Mouse (Mus musculus) midbrain, embryonic 13.5 days (tissue): ENCODE measurements at regions not wholly inside any gene's neighbourhood (a gene's known extent, or its start where the extent isn't known, plus 50 kb on each side); places are given as distances from the start of the nearest gene placed in this dataset.
A peak's percentile ranks its signal among the peaks of the same experiment; 100 is the strongest.

ENCODE experiments used
- ATAC-seq: fragments of 200-750 bp; cut with Nextera tagmentation; 2 replicates; pipeline ENCODE4 v1.8.0; 2017; ENCODE audit warnings: mild to moderate bottlenecking, moderate TSS enrichment, moderate library complexity
- H3K27ac ChIP-seq: fragments of 300-500 bp; sonication (generic); 2 replicates; pipeline ENCODE4 v1.5.1; 2015; ENCODE audit warnings: inconsistent platforms, mild to moderate bottlenecking, moderate library complexity
- H3K27me3 ChIP-seq: fragments of 300-500 bp; sonication (generic); 2 replicates; pipeline ENCODE4 v1.6.1; 2015; ENCODE audit warnings: mild to moderate bottlenecking, inconsistent platforms
- H3K36me3 ChIP-seq: fragments of 300-500 bp; sonication (generic); 2 replicates; pipeline ENCODE4 v1.6.1; 2015; ENCODE audit warnings: mild to moderate bottlenecking, inconsistent platforms
- H3K4me1 ChIP-seq: fragments of 300-500 bp; sonication (generic); replicated peaks from 2 replicates; pipeline ENCODE4 v1.6.1; 2015; ENCODE audit warnings: inconsistent platforms
- H3K4me2 ChIP-seq: fragments of 300-500 bp; sonication (generic); replicated peaks from 2 replicates; pipeline ENCODE4 v1.6.1; 2015; ENCODE audit warnings: moderate library complexity, mild to moderate bottlenecking, inconsistent platforms
- H3K4me3 ChIP-seq: fragments of 300-500 bp; sonication (generic); replicated peaks from 2 replicates; pipeline ENCODE4 v1.5.1; 2015; ENCODE audit warnings: mild to moderate bottlenecking, inconsistent platforms
- H3K9ac ChIP-seq: fragments of 300-500 bp; sonication (generic); replicated peaks from 2 replicates; pipeline ENCODE4 v1.6.1; 2015; ENCODE audit warnings: mild to moderate bottlenecking, inconsistent platforms
- H3K9me3 ChIP-seq: fragments of 300-500 bp; sonication (generic); 2 replicates; pipeline ENCODE4 v1.6.1; 2016; ENCODE audit warnings: mild to moderate bottlenecking, inconsistent platforms
- WGBS: fragments of 180-500 bp; shearing (Covaris S2); methylation state at CpG from one replicate; pipeline ENCODE4 v1.1.7; 2015; 5-methylcytosine and 5-hydroxymethylcytosine counted together

DNA sequence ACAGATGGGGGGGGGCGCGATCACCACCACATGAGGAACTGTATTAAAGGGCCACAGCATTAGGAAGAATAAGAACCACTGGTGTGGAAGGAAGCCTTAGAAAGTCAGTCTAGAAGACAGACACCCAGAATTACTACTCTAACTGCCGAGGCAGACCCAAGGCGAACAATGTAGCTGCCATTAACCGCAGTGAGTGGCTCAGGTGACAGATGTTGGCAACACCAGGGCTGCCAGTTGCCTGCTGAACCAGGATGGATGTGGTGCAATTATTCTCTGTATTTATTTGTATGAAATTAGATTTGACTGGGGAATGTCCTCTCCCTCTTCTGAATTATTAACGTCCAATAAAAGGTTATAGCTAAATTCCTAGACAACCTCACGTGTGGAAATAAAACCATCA is 124.7 kb downstream of the 4930564D02Rik start:
- 89% methylated on average over 7 of the region's 7 CpGs for WGBS
- Histone ChIP-seq H3K27ac (no peak overlapping the region), H3K27me3 (no peaks in the 10 kb centered on the region), H3K4me3 (no peak overlapping the region), H3K36me3 (no peaks in the 10 kb centered on the region), H3K4me2 (no peak overlapping the region), H3K9ac (no peak overlapping the region), H3K9me3 (no peaks in the 10 kb centered on the region), H3K4me1 (no peaks in the 10 kb centered on the region)
- no peak for ATAC-seq

DNA sequence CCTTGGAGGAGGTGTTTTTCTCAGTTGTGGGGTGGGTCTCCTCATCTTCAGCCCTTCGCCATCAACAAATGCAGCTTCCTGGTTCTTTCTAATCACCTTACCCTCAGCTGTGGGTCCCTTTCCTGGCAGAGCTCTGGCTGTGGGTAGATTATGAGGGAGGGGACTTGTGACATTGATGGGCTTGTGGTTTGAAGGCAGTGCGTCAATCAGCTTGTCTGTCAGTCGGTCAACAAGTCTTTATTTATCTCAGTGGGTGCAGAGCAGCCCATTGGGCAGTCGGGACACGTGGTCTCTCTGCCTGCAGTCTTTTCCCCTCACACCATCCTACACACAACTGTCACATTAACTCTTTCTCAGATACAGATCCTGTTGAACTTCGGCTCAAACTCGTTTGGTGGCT is 125.2 kb downstream of the 4930564D02Rik start:
- Histone ChIP-seq H3K9me3 (no peaks in the 10 kb centered on the region), H3K9ac (no peak overlapping the region), H3K4me1 (no peaks in the 10 kb centered on the region), H3K4me3 (no peak overlapping the region), H3K36me3 (no peaks in the 10 kb centered on the region), H3K27ac (no peak overlapping the region), H3K4me2 (no peak overlapping the region), H3K27me3 (no peaks in the 10 kb centered on the region)
- no peak for ATAC-seq
- 78% methylated on average over 7 of the region's 7 CpGs for WGBS

DNA sequence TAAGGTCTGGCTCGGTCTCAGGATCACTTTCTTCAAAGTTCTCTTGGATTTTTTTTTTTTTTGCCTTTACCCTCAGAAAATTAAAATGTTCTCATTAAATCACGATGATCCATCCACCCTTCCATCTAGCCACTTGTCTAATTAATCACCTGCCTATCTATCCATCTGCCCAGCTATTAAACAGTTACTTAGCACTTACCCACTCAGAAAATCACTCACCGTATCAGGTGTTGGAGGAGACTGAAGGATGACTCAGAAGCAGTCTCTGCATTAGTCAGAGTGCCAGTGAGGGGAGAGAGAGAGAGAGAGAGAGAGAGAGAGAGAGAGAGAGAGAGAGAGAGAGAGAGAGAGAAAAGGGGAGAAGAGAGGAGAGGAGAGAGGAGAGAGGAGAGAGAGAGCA is 134.1 kb downstream of the 4930564D02Rik start:
- H3K36me3 ChIP-seq: no peaks in the 10 kb centered on the region
- H3K4me2 ChIP-seq: no peak overlapping the region
- H3K27me3 ChIP-seq: no peaks in the 10 kb centered on the region
- no peak overlapping the region for H3K27ac ChIP-seq
- H3K4me3 ChIP-seq: no peak overlapping the region
- no peaks in the 10 kb centered on the region for H3K9me3 ChIP-seq
- no peak for ATAC-seq
- H3K4me1 ChIP-seq: no peaks in the 10 kb centered on the region
- H3K9ac ChIP-seq: no peak overlapping the region
- WGBS: 94% methylated on average over 3 of the region's 3 CpGs

DNA sequence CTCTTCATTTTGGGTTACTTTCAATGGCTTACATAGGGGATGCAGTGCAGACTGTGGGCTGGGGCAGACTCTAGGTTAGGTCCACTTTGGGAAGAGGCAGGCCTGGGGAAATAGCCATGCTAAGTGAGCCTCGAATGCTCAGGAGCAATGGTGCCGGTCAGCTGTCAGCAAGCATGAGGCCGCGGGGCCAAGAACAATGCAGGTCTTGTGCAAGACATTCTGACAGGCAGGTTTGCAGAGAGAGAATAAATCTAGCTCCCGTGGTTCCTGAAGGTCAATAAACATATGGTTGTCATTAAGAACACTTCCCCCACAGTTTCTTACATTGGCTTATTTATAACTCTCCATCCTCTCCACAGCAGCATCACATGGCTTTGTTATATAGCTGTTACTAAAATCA is 142.5 kb downstream of the 4930564D02Rik start:
- no peaks in the 10 kb centered on the region for H3K4me1 ChIP-seq
- no peaks in the 10 kb centered on the region for H3K27me3 ChIP-seq
- H3K4me3 ChIP-seq: no peak overlapping the region
- H3K4me2 ChIP-seq: no peak overlapping the region
- H3K9ac ChIP-seq: no peak overlapping the region
- H3K36me3 ChIP-seq: no peaks in the 10 kb centered on the region
- H3K27ac ChIP-seq: no peak overlapping the region
- no peak for ATAC-seq
- 75% methylated on average over 5 of the region's 5 CpGs for WGBS
- H3K9me3 ChIP-seq: no peaks in the 10 kb centered on the region

DNA sequence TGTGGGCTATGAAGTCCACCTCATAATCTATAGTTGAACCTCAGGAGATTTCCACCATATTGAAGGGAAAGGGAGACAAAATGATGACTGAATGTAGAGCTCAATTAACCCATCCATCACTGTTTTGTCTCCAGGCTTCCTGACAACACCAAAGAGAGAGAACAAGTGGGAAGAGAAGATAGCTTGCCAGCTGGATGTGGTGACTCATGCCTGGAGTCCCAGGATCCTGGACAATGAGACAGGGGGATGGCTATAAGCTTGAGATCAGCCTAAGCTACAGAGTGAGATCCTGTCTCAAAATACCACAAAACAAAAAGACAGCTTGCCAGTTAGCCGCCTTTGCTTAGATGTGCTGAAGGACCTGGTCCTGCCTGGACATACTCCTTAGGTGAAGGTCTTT is 144.4 kb downstream of the 4930564D02Rik start:
- 92% methylated on average over 1 of the region's 1 CpGs for WGBS
- Histone ChIP-seq H3K9ac (no peak overlapping the region), H3K27ac (no peak overlapping the region), H3K36me3 (no peaks in the 10 kb centered on the region), H3K27me3 (no peaks in the 10 kb centered on the region), H3K4me3 (no peak overlapping the region), H3K9me3 (no peaks in the 10 kb centered on the region), H3K4me2 (no peak overlapping the region), H3K4me1 (peaks cover 4% of the 10 kb centered on the region)
- no peak for ATAC-seq

DNA sequence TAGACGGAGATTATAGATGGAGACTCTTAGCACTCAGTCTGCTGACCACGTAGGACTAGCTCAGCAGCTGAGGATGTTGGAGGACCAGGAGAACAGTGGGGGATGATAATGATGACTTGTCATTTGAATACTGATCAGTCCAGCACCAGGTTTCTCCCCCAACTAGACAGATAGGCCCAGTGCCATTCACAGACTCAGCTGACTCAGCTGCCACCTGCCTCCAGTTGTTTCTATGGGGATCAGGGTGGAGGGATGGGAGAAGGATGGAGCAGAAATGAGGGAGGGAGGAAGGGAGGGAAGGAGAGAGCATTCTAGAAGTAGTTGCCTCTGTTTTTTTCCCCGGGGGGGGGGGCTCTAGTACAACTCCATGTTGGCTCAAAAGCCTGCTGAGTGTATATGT is 145.1 kb downstream of the 4930564D02Rik start:
- Histone ChIP-seq H3K27ac (no peak overlapping the region), H3K9me3 (no peaks in the 10 kb centered on the region), H3K27me3 (no peaks in the 10 kb centered on the region), H3K4me3 (no peak overlapping the region), H3K4me1 (peaks cover 7% of the 10 kb centered on the region), H3K36me3 (no peaks in the 10 kb centered on the region), H3K9ac (no peak overlapping the region), H3K4me2 (no peak overlapping the region)
- ATAC-seq: no peak
- 68% methylated on average over 3 of the region's 3 CpGs for WGBS

DNA sequence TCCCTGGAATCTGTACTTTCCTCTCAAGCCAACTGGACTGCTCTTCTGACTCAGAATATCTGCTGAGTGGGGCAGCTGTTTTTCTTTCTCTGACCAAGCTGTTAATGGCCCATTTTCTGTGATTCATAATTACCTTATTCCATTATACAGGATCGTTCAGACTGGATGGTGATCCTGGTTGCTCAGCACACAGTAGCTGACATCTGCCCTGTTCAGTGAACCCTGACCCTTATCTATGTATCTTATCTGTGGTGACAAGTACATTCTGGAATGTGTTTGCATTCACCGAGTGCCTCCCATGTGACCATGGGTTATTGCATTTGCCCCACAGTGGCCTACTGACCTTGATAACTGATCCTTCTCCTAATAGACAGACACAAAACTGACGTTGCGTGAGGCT is 148.2 kb downstream of the 4930564D02Rik start:
- Histone ChIP-seq H3K4me2 (no peak overlapping the region), H3K4me3 (no peak overlapping the region), H3K9me3 (no peaks in the 10 kb centered on the region), H3K9ac (no peak overlapping the region), H3K27me3 (no peaks in the 10 kb centered on the region), H3K36me3 (no peaks in the 10 kb centered on the region), H3K4me1 (peaks cover 7% of the 10 kb centered on the region), H3K27ac (no peak overlapping the region)
- WGBS: 65% methylated on average over 4 of the region's 4 CpGs
- no peak for ATAC-seq

DNA sequence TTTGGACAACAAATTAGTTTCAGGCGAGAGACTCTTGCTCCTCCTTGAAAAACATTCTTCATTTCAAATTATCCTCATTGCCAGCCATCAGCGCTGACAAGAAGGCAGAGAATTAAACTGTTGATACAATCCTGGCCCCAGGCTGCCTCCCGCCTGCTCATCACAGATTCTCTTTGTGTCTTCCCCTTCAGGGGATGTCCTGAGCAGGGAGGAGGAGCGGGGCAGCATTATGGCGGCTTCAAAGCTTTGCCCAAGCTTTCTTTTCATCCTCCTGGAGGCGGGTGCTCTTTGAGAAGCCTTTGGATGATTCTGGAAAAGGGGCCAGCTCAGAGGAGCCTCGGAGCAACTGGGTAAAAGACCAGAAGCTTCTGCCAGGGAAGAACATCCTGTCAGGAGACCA is 149.1 kb downstream of the 4930564D02Rik start:
- H3K27ac ChIP-seq: peak overlapping the region; percentile 35; the same call in 1 of the 2 replicates
- peak; percentile 72 for ATAC-seq
- H3K4me2 ChIP-seq: no peak overlapping the region
- no peaks in the 10 kb centered on the region for H3K27me3 ChIP-seq
- H3K4me1 ChIP-seq: peaks cover 7% of the 10 kb centered on the region
- H3K36me3 ChIP-seq: no peaks in the 10 kb centered on the region
- no peak overlapping the region for H3K9ac ChIP-seq
- no peaks in the 10 kb centered on the region for H3K9me3 ChIP-seq
- H3K4me3 ChIP-seq: no peak overlapping the region
- 13% methylated on average over 7 of the region's 7 CpGs for WGBS

DNA sequence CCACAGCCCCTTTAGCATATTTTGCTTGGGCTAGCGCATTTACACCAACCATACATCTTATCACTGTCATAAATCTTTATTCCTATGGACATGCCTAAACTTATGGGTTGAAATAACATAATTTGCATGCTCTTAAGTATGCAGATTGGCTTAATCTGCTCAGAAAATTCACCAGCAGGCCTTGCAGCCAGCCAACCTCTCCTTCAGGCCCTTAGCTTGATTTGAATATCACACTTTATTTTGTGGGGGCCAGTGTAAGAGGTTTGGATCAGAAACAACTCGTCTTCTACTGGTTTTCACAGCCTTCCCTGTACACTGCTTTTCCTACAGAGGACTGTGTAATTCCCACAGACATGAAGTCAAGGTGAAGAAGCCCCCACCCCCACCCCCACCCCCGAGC is 153.0 kb downstream of the 4930564D02Rik start:
- no peak overlapping the region for H3K27ac ChIP-seq
- no peak overlapping the region for H3K9ac ChIP-seq
- H3K9me3 ChIP-seq: no peaks in the 10 kb centered on the region
- ATAC-seq: no peak
- H3K36me3 ChIP-seq: no peaks in the 10 kb centered on the region
- peaks cover 7% of the 10 kb centered on the region for H3K4me1 ChIP-seq
- H3K27me3 ChIP-seq: no peaks in the 10 kb centered on the region
- H3K4me3 ChIP-seq: no peak overlapping the region
- 68% methylated on average over 3 of the region's 3 CpGs for WGBS
- H3K4me2 ChIP-seq: no peak overlapping the region

DNA sequence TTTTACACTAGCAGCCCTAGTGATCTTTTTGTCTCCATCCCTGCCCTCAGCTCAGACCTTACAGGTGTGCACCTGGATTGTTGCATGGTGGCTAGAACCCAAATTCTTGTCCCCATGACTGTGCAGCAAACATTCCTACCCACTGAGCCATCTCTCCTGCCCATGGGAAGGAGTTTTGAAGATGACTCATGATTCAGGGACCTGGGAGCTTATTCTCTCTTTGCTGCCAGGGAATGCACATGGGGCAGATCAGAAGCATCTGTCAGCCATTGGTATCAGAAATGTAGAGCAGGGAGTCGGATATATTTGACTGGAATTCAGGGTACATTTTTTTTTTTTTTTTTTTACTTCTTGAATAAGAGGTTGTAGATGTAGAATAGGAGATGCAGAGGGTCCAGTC is 154.0 kb downstream of the 4930564D02Rik start:
- H3K9me3 ChIP-seq: no peaks in the 10 kb centered on the region
- H3K27ac ChIP-seq: no peak overlapping the region
- ATAC-seq: no peak
- H3K27me3 ChIP-seq: no peaks in the 10 kb centered on the region
- H3K4me2 ChIP-seq: no peak overlapping the region
- H3K4me3 ChIP-seq: no peak overlapping the region
- no peak overlapping the region for H3K9ac ChIP-seq
- WGBS: 82% methylated on average over 1 of the region's 1 CpGs
- no peaks in the 10 kb centered on the region for H3K36me3 ChIP-seq
- H3K4me1 ChIP-seq: peaks cover 13% of the 10 kb centered on the region

DNA sequence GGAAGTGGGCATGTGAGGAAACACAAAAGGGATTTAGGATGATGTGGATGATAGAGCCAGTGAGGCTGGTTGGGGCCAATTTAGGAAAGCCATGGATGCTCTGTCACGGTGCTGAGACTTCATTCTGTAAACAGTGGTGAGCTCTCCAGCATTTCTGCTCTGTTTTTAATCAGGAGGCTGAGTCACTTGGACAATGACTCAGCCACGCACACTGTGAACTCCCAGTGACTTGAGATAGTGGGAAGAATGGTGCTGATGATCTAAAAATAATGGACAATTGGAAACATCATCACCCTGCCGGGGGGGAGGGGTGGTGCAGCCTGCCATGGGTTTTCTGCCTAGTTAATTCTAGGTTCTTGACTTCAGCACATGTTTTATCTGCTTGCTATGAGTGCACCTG is 156.3 kb downstream of the 4930564D02Rik start:
- peaks cover 7% of the 10 kb centered on the region; the same call in 1 of the 2 replicates for H3K4me1 ChIP-seq
- no peak for ATAC-seq
- H3K36me3 ChIP-seq: no peaks in the 10 kb centered on the region
- no peaks in the 10 kb centered on the region for H3K9me3 ChIP-seq
- WGBS: 75% methylated on average over 3 of the region's 3 CpGs
- H3K27me3 ChIP-seq: no peaks in the 10 kb centered on the region
- no peak overlapping the region for H3K9ac ChIP-seq
- no peak overlapping the region for H3K4me2 ChIP-seq
- H3K27ac ChIP-seq: no peak overlapping the region
- no peak overlapping the region for H3K4me3 ChIP-seq

DNA sequence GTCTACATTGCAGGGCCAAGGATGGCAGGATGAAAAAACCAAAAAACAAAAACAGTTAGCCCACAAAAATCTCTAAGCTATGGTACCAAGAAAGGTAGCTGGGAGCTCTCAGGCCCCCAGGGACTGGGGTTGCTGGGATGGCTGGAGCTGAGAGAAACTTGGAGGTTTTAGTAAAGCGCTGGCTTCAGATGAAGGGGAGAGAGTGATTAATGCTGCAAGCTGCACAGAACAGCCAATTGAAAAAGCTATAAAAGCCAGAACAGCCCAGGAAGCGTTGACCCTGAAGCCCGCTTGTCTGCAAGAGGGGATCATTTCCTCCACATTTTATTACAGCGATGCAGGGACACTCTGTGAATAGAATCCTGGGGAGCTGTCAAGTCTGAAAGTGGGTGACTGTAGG is 157.0 kb downstream of the 4930564D02Rik start:
- no peak for ATAC-seq
- peaks cover 7% of the 10 kb centered on the region; the same call in 1 of the 2 replicates for H3K4me1 ChIP-seq
- 58% methylated on average over 4 of the region's 4 CpGs for WGBS
- H3K27ac ChIP-seq: no peak overlapping the region
- H3K4me2 ChIP-seq: no peak overlapping the region
- no peak overlapping the region for H3K4me3 ChIP-seq
- no peaks in the 10 kb centered on the region for H3K36me3 ChIP-seq
- H3K27me3 ChIP-seq: no peaks in the 10 kb centered on the region
- H3K9me3 ChIP-seq: no peaks in the 10 kb centered on the region
- H3K9ac ChIP-seq: no peak overlapping the region

DNA sequence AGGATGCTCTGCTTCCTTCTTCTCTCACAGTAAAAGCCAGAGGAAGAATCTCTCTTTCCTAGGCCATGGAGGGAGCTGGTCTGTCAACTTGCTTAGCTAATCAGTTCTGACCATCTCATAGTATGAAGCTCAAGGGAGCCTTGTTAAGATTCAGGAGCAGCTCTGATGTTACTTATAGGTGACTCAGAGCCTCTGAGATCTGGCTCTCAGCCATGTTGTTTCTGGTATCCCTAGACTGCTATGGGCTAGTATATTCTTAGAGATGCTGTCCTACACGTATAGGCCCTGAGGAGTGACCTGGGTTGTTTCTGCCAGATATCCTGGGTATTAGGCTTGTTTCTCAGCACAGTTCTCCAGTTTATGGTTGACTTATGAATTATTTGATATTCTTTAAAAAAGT is 160.9 kb downstream of the 4930564D02Rik start:
- Histone ChIP-seq H3K4me3 (no peak overlapping the region), H3K9me3 (no peaks in the 10 kb centered on the region), H3K4me1 (peaks cover 7% of the 10 kb centered on the region; the same call in 1 of the 2 replicates), H3K27me3 (no peaks in the 10 kb centered on the region), H3K4me2 (no peak overlapping the region), H3K27ac (no peak overlapping the region), H3K9ac (no peak overlapping the region), H3K36me3 (no peaks in the 10 kb centered on the region)
- no peak for ATAC-seq
- 82% methylated on average over 1 of the region's 1 CpGs for WGBS
